Mouse (Mus musculus) lung, embryonic 16.5 days (tissue): ENCODE results near the gene Snapc4. TPM values are rescaled to one million over a fixed set of nuclear protein-coding genes. Genes with fewer than 3 reads are reported as not detected.
A peak's percentile ranks its signal among the peaks of the same experiment; 100 is the strongest.

Experiments
- ATAC-seq: fragments of 200-750 bp; cut with Nextera tagmentation; 2 replicates; pipeline ENCODE4 v1.8.0; 2017; ENCODE audit warnings: low read depth, mild to moderate bottlenecking, moderate library complexity
- H3K27ac ChIP-seq: fragments of 300-500 bp; sonication (generic); 2 replicates; pipeline ENCODE4 v1.5.1; 2014; ENCODE audit warnings: mild to moderate bottlenecking, control low read depth, low read length
- H3K27me3 ChIP-seq: fragments of 300-500 bp; sonication (generic); 2 replicates; pipeline ENCODE4 v1.6.1; 2014; ENCODE audit warnings: low read depth, low read length, mixed read lengths; ENCODE audit not compliant: control insufficient read depth, insufficient read depth
- H3K36me3 ChIP-seq: fragments of 300-500 bp; sonication (generic); 2 replicates; pipeline ENCODE4 v1.6.1; 2014; ENCODE audit warnings: low read length; ENCODE audit not compliant: control insufficient read depth, insufficient read depth
- H3K4me1 ChIP-seq: fragments of 300-500 bp; sonication (generic); replicated peaks from 2 replicates; pipeline ENCODE4 v1.6.1; 2014; ENCODE audit warnings: low read length, mixed read lengths; ENCODE audit not compliant: control insufficient read depth, insufficient read depth
- H3K4me2 ChIP-seq: fragments of 300-500 bp; sonication (generic); 2 replicates; pipeline ENCODE4 v1.6.1; 2014; ENCODE audit warnings: low read depth, low read length, control low read depth
- H3K4me3 ChIP-seq: fragments of 300-500 bp; sonication (generic); 2 replicates; pipeline ENCODE4 v1.5.1; 2014; ENCODE audit warnings: mild to moderate bottlenecking, low read length, control low read depth
- H3K9ac ChIP-seq: fragments of 300-500 bp; sonication (generic); 2 replicates; pipeline ENCODE4 v1.6.1; 2014; ENCODE audit warnings: low read length, control low read depth
- H3K9me3 ChIP-seq: fragments of 300-500 bp; sonication (generic); 2 replicates; pipeline ENCODE4 v1.6.1; 2016; ENCODE audit warnings: low read length; ENCODE audit not compliant: control insufficient read depth
- WGBS: fragments of 180-500 bp; shearing (Covaris S2); extraction: QIAGEN DNeasy Blood & Tissue Kit; methylation state at CpG from one replicate; pipeline ENCODE4 v1.1.7; 2014; 5-methylcytosine and 5-hydroxymethylcytosine counted together
- polyA plus RNA-seq: library from polyadenylated mRNA; unstranded; fragments of >200 nt; fragmentation: Nextera tagmentation; extraction: Ambion mirVana; gene quantifications from 2 replicates; pipeline ENCODE4 v1.2.1, GENCODE M21; 2015

Snapc4 gene
- polyA plus RNA-seq, 1 experiment from 2014 or later, result 25.6 TPM

- Histone ChIP-seq H3K9me3 (no peaks in the 10 kb centered on the region), H3K36me3 (peaks cover 15% of the 10 kb centered on the region), H3K4me2 (no peak overlapping the region), H3K4me1 (peaks cover 10% of the 10 kb centered on the region), H3K27ac (no peak overlapping the region), H3K9ac (no peak overlapping the region), H3K4me3 (no peak overlapping the region), H3K27me3 (no peaks in the 10 kb centered on the region)
- ATAC-seq, result no peak
- WGBS, result 34% methylated on average over 5 of the region's 5 CpGs
Measured at GRCm38 (mm10) chr2:26363481-26363880, 17.0 kb downstream of the Snapc4 start.

GRCm38 (mm10) chr2:26362991-26363390 is 17.5 kb downstream of the Snapc4 start:
- no peaks in the 10 kb centered on the region for H3K9me3 ChIP-seq
- no peaks in the 10 kb centered on the region for H3K27me3 ChIP-seq
- 76% methylated on average over 5 of the region's 5 CpGs for WGBS
- no peak overlapping the region for H3K27ac ChIP-seq
- H3K36me3 ChIP-seq, result peaks cover 13% of the 10 kb centered on the region
- no peak for ATAC-seq
- H3K4me3 ChIP-seq, result no peak overlapping the region
- no peak overlapping the region for H3K9ac ChIP-seq
- no peak overlapping the region for H3K4me2 ChIP-seq
- H3K4me1 ChIP-seq, result peaks cover 10% of the 10 kb centered on the region

- Histone ChIP-seq H3K27ac (no peak within 1 kb of the TSS), H3K9me3 (no peaks in the 10 kb centered on the region)
Measured at GRCm38 (mm10) chr2:26360772-26361171, 19.7 kb downstream of the Snapc4 start, which contains the start of gene Card9. Card9 (minus strand) TSS chr2:26360918.

GRCm38 (mm10) chr2:26359983-26360382 is 20.5 kb downstream of the Snapc4 start:
- Histone ChIP-seq H3K36me3 (no peaks in the 10 kb centered on the region; the same call in 1 of the 2 replicates), H3K9ac (no peak overlapping the region), H3K4me2 (no peak overlapping the region), H3K27ac (no peak overlapping the region), H3K27me3 (no peaks in the 10 kb centered on the region), H3K4me1 (peaks cover 5% of the 10 kb centered on the region), H3K9me3 (no peaks in the 10 kb centered on the region), H3K4me3 (no peak overlapping the region)
- WGBS, result 61% methylated on average over 6 of the region's 6 CpGs
- ATAC-seq, result peak; percentile 39; the same call in 1 of the 2 replicates

More at GRCm38 (mm10) chr2:26360772-26361171, 19.7 kb downstream of the Snapc4 start, which contains the start of gene Card9:
- Histone ChIP-seq H3K4me2 (no peak within 1 kb of the TSS), H3K9ac (no peak within 1 kb of the TSS), H3K4me1 (peaks cover 10% of the 10 kb centered on the region), H3K4me3 (no peak within 1 kb of the TSS), H3K36me3 (no peaks in the 10 kb centered on the region; the same call in 1 of the 2 replicates), H3K27me3 (no peaks in the 10 kb centered on the region)
- 34% methylated on average over 3 of the region's 3 CpGs for WGBS
- no peak for ATAC-seq

GRCm38 (mm10) chr2:26358667-26359320 is 21.7 kb downstream of the Snapc4 start:
- H3K27me3 ChIP-seq, result no peaks in the 10 kb centered on the region
- H3K4me2 ChIP-seq, result no peak overlapping the region
- WGBS, result 75% methylated on average over 13 of the region's 13 CpGs
- H3K27ac ChIP-seq, result no peak overlapping the region
- H3K4me3 ChIP-seq, result no peak overlapping the region
- H3K36me3 ChIP-seq, result no peaks in the 10 kb centered on the region
- ATAC-seq, result no peak
- H3K9me3 ChIP-seq, result no peaks in the 10 kb centered on the region
- no peak overlapping the region for H3K9ac ChIP-seq
- no peaks in the 10 kb centered on the region; the same call in 1 of the 2 replicates for H3K4me1 ChIP-seq

GRCm38 (mm10) chr2:26357484-26357883 is 23.0 kb downstream of the Snapc4 start:
- H3K4me3 ChIP-seq, result no peak overlapping the region
- H3K27me3 ChIP-seq, result no peaks in the 10 kb centered on the region
- H3K27ac ChIP-seq, result no peak overlapping the region
- H3K4me2 ChIP-seq, result no peak overlapping the region
- H3K9me3 ChIP-seq, result no peaks in the 10 kb centered on the region
- peaks cover 5% of the 10 kb centered on the region for H3K4me1 ChIP-seq
- H3K36me3 ChIP-seq, result no peaks in the 10 kb centered on the region
- ATAC-seq, result no peak
- WGBS, result 42% methylated on average over 15 of the region's 15 CpGs
- H3K9ac ChIP-seq, result no peak overlapping the region

- Histone ChIP-seq H3K4me1 (peaks cover 6% of the 10 kb centered on the region), H3K9me3 (no peaks in the 10 kb centered on the region), H3K4me2 (peak overlapping the region; percentile 19; the same call in 1 of the 2 replicates), H3K27me3 (no peaks in the 10 kb centered on the region), H3K4me3 (no peak overlapping the region; the same call in 1 of the 2 replicates), H3K27ac (no peak overlapping the region), H3K36me3 (no peaks in the 10 kb centered on the region), H3K9ac (no peak overlapping the region)
- 55% methylated on average over 7 of the region's 7 CpGs for WGBS
- peak; percentile 19 for ATAC-seq
Measured at GRCm38 (mm10) chr2:26356678-26357077, 23.8 kb downstream of the Snapc4 start.

GRCm38 (mm10) chr2:26356231-26356630 is 24.2 kb downstream of the Snapc4 start:
- no peaks in the 10 kb centered on the region for H3K9me3 ChIP-seq
- H3K4me3 ChIP-seq, result no peak overlapping the region; the same call in 1 of the 2 replicates
- H3K36me3 ChIP-seq, result no peaks in the 10 kb centered on the region
- no peak for ATAC-seq
- H3K9ac ChIP-seq, result no peak overlapping the region
- WGBS, result 65% methylated on average over 4 of the region's 4 CpGs
- H3K27ac ChIP-seq, result no peak overlapping the region
- H3K4me1 ChIP-seq, result peaks cover 7% of the 10 kb centered on the region
- H3K27me3 ChIP-seq, result no peaks in the 10 kb centered on the region
- H3K4me2 ChIP-seq, result peak overlapping the region; percentile 19; the same call in 1 of the 2 replicates

GRCm38 (mm10) chr2:26354401-26354800 is 26.1 kb downstream of the Snapc4 start:
- Histone ChIP-seq H3K27ac (no peak overlapping the region), H3K36me3 (0 out of 2 replicates have a peak, but pooled peaks cover under 1% of the 10 kb centered on the region), H3K4me1 (peaks cover 13% of the 10 kb centered on the region), H3K4me3 (no peak overlapping the region), H3K4me2 (no peak overlapping the region), H3K27me3 (no peaks in the 10 kb centered on the region), H3K9me3 (no peaks in the 10 kb centered on the region), H3K9ac (no peak overlapping the region)
- WGBS, result 86% methylated on average over 4 of the region's 4 CpGs
- no peak for ATAC-seq
